8 mouse cellular contexts compared by ENCODE assay signal in genomic region chr6:67102541-67103134, GRCm38 (mm10).
DNase-seq lines count a peak whose midpoint lies in the region; ATAC-seq and TF ChIP-seq lines count a peak whose summit lies in the region.

No protein-coding gene starts in this region.

- TF ChIP-seq POLR2A in limb, embryonic 14.5 days (IDR thresholded peaks at IDR 0.05; ENCODE audit: borderline replicate concordance, extremely low read depth, insufficient read depth, insufficient read length) = no peak
- no peak for TF ChIP-seq POLR2A in small intestine, adult 2 months (IDR thresholded peaks at IDR 0.05; ENCODE audit: low read depth, low read length)

- no peak for TF ChIP-seq CTCF in small intestine, adult 2 months (IDR thresholded peaks at IDR 0.05; ENCODE audit: extremely low read depth, insufficient read length, insufficient replicate concordance, low read depth, low read length)

- H3K4me3 ChIP-seq in limb, embryonic 14.5 days (replicated peaks; ENCODE audit: low read length) = no peak overlapping the region
- H3K4me3 ChIP-seq in limb, embryonic 10.5 days = no peak overlapping the region
- no peak overlapping the region for H3K4me3 ChIP-seq in heart, embryonic 15.5 days
- no peak overlapping the region for H3K4me3 ChIP-seq in lung, embryonic 16.5 days (ENCODE audit: low read length)
- H3K4me3 ChIP-seq in small intestine, adult 2 months (ENCODE audit: low read depth, low read length) = no peak overlapping the region

- no peak overlapping the region for H3K9ac ChIP-seq in limb, embryonic 14.5 days (ENCODE audit: low read depth, low read length, severe bottlenecking)
- H3K9ac ChIP-seq in heart, embryonic 15.5 days = no peak overlapping the region
- no peak overlapping the region for H3K9ac ChIP-seq in lung, embryonic 16.5 days (ENCODE audit: low read length)

- H3K36me3 ChIP-seq in limb, embryonic 14.5 days (ENCODE audit: control insufficient read depth, insufficient read depth, low read length) = no peaks in the 10 kb centered on the region
- no peaks in the 10 kb centered on the region for H3K36me3 ChIP-seq in limb, embryonic 10.5 days
- no peaks in the 10 kb centered on the region for H3K36me3 ChIP-seq in heart, embryonic 15.5 days
- no peaks in the 10 kb centered on the region for H3K36me3 ChIP-seq in lung, embryonic 16.5 days (ENCODE audit: control insufficient read depth, insufficient read depth, low read length)
- H3K36me3 ChIP-seq in small intestine, adult 2 months (ENCODE audit: control insufficient read depth, insufficient read depth, low read length) = no peaks in the 10 kb centered on the region

- no peak for ATAC-seq in limb, embryonic 14.5 days (ENCODE audit: low FRiP score, low read depth)
- no peak for ATAC-seq in heart, embryonic 15.5 days (replicated peaks; ENCODE audit: insufficient number of reproducible peaks, insufficient read depth, low FRiP score, low read depth)
- ATAC-seq in lung, embryonic 16.5 days (ENCODE audit: low read depth) = peak; percentile 86

- DNase-seq in limb, embryonic 14.5 days (ENCODE audit: low spot score) = peak; percentile 49
- DNase-seq in limb, embryonic 10.5 days (ENCODE audit: low spot score) = no peak
- peak; percentile 28 to 46 for DNase-seq in cerebellum, postnatal 10 days
- peak; percentile 72 to 81 for DNase-seq in kidney, postnatal 4 days
- DNase-seq in spleen, postnatal 10 days (ENCODE audit: low spot score in 2 of 2) = no peak

- H3K27me3 ChIP-seq in limb, embryonic 14.5 days (ENCODE audit: control insufficient read depth, insufficient read depth, low read length) = no peaks in the 10 kb centered on the region
- H3K27me3 ChIP-seq in limb, embryonic 10.5 days (ENCODE audit: low read depth, poor library complexity, severe bottlenecking) = no peaks in the 10 kb centered on the region
- no peaks in the 10 kb centered on the region for H3K27me3 ChIP-seq in heart, embryonic 15.5 days
- H3K27me3 ChIP-seq in lung, embryonic 16.5 days (ENCODE audit: control insufficient read depth, insufficient read depth, low read depth, low read length) = no peaks in the 10 kb centered on the region
- H3K27me3 ChIP-seq in small intestine, adult 2 months (ENCODE audit: control insufficient read depth, insufficient read depth, low read length) = no peaks in the 10 kb centered on the region

- no peaks in the 10 kb centered on the region for H3K9me3 ChIP-seq in limb, embryonic 14.5 days (ENCODE audit: control insufficient read depth, low read length)
- H3K9me3 ChIP-seq in limb, embryonic 10.5 days (replicated peaks) = no peaks in the 10 kb centered on the region
- no peaks in the 10 kb centered on the region for H3K9me3 ChIP-seq in heart, embryonic 15.5 days (replicated peaks)
- no peaks in the 10 kb centered on the region for H3K9me3 ChIP-seq in lung, embryonic 16.5 days (ENCODE audit: control insufficient read depth, low read length)

- no peaks in the 10 kb centered on the region; the same call in 1 of the 2 replicates for H3K4me1 ChIP-seq in limb, embryonic 14.5 days (ENCODE audit: control insufficient read depth, insufficient read depth, low read length)
- H3K4me1 ChIP-seq in limb, embryonic 10.5 days = peaks cover 6% of the 10 kb centered on the region; the same call in 1 of the 2 replicates
- peaks cover 7% of the 10 kb centered on the region for H3K4me1 ChIP-seq in heart, embryonic 15.5 days (replicated peaks)
- peaks cover 9% of the 10 kb centered on the region; the same call in 1 of the 2 replicates for H3K4me1 ChIP-seq in lung, embryonic 16.5 days (replicated peaks; ENCODE audit: control insufficient read depth, insufficient read depth, low read length)
- H3K4me1 ChIP-seq in small intestine, adult 2 months (ENCODE audit: control insufficient read depth, insufficient read depth, insufficient read length, low read length) = peaks cover 21% of the 10 kb centered on the region

- H3K27ac ChIP-seq in limb, embryonic 14.5 days (replicated peaks; ENCODE audit: low read depth, low read length) = no peak overlapping the region
- H3K27ac ChIP-seq in limb, embryonic 10.5 days = no peak overlapping the region
- H3K27ac ChIP-seq in heart, embryonic 15.5 days = 0 out of 2 replicates have a peak overlapping the region, but pooled peaks have one; percentile 22
- 0 out of 2 replicates have a peak overlapping the region, but pooled peaks have one; percentile 31 for H3K27ac ChIP-seq in lung, embryonic 16.5 days (ENCODE audit: low read length)
- peak overlapping the region; percentile 37 for H3K27ac ChIP-seq in small intestine, adult 2 months (ENCODE audit: insufficient read depth, low read depth, low read length)

- WGBS in limb, embryonic 14.5 days = 43% methylated on average over 11 of the region's 11 CpGs
- WGBS in limb, embryonic 10.5 days = 63% methylated on average over 11 of the region's 11 CpGs
- 33% methylated on average over 11 of the region's 11 CpGs for WGBS in heart, embryonic 15.5 days
- 18% methylated on average over 11 of the region's 11 CpGs for WGBS in lung, embryonic 16.5 days
- WGBS in small intestine, adult 2 months = 26% methylated on average over 11 of the region's 11 CpGs

- H3K4me2 ChIP-seq in limb, embryonic 14.5 days (replicated peaks; ENCODE audit: low read depth, low read length, severe bottlenecking) = no peak overlapping the region
- H3K4me2 ChIP-seq in heart, embryonic 15.5 days = no peak overlapping the region
- H3K4me2 ChIP-seq in lung, embryonic 16.5 days (ENCODE audit: low read depth, low read length) = peak overlapping the region; percentile 8; the same call in 1 of the 2 replicates

Comparison
In these comparisons a context has a peak if more than half of its experiments do, and no peak if none do; other contexts are left out.
1. DNase-seq: peak in limb, embryonic 14.5 days (single experiment), cerebellum, postnatal 10 days (2 of 2) and kidney, postnatal 4 days (2 of 2); none in limb, embryonic 10.5 days (single experiment) and spleen, postnatal 10 days (0 of 2).
2. H3K27ac ChIP-seq: peak in heart, embryonic 15.5 days (single experiment), lung, embryonic 16.5 days (single experiment) and small intestine, adult 2 months (single experiment); none in limb, embryonic 14.5 days (single experiment) and limb, embryonic 10.5 days (single experiment).